Mouse (Mus musculus) right cerebral cortex, adult 2 months (tissue): ENCODE data around the gene Cd248.
A peak's percentile ranks its signal among the peaks of the same experiment; 100 is the strongest.
"Not testable (repeated sequence)": the region's sequence is repeated elsewhere in the genome, so short reads cannot be mapped to it uniquely, and the experiment has no call there.

Experiments used
- DNase-seq, 2 experiments: peaks; one replicate each; pipeline ENCODE4 v3.0.0; 2021 to 2022; ENCODE audit warnings: low spot score in 2 of 2

The Cd248 gene

GRCm38 (mm10) chr19:5073518-5073917 lies 5.6 kb downstream of the Cd248 start:
- no peak for DNase-seq

- DNase-seq: no peak
Measured at GRCm38 (mm10) chr19:5079279-5079678, 11.4 kb downstream of the Cd248 start.

- no peak for DNase-seq
Measured at GRCm38 (mm10) chr19:5082005-5082404, 14.1 kb downstream of the Cd248 start.

- DNase-seq: no peak
Measured at GRCm38 (mm10) chr19:5082596-5082995, 14.7 kb downstream of the Cd248 start.

GRCm38 (mm10) chr19:5083961-5084833 lies 16.3 kb downstream of the Cd248 start:
- peak in 1 of 2 experiments; percentile 62 for DNase-seq

GRCm38 (mm10) chr19:5084834-5085144 lies 16.9 kb downstream of the Cd248 start:
- DNase-seq: no peak

- peak in 1 of 2 experiments; percentile 57 for DNase-seq
Measured at GRCm38 (mm10) chr19:5085145-5085863, 17.4 kb downstream of the Cd248 start, which contains the start of gene Tmem151a. Tmem151a (minus strand) TSS chr19:5085531.

- not testable (repeated sequence) for DNase-seq
Measured at GRCm38 (mm10) chr19:5086533-5086932, 18.7 kb downstream of the Cd248 start.

GRCm38 (mm10) chr19:5087884-5088728 lies 20.2 kb downstream of the Cd248 start, which contains the start of gene Yif1a:
Yif1a (plus strand) TSS chr19:5088538.
- peak; percentile 95 to 96 for DNase-seq

- DNase-seq: no peak
Measured at GRCm38 (mm10) chr19:5089324-5089723, 21.4 kb downstream of the Cd248 start.

GRCm38 (mm10) chr19:5092083-5092482 lies 24.2 kb downstream of the Cd248 start:
- DNase-seq: no peak

- DNase-seq: no peak
Measured at GRCm38 (mm10) chr19:5093481-5094242, 25.8 kb downstream of the Cd248 start.

- peak; percentile 99 to 100 for DNase-seq
Measured at GRCm38 (mm10) chr19:5094243-5094632, 26.4 kb downstream of the Cd248 start.

GRCm38 (mm10) chr19:5094746-5095417 lies 27.0 kb downstream of the Cd248 start:
- peak in 1 of 2 experiments; percentile 63 for DNase-seq

- DNase-seq: no peak
Measured at GRCm38 (mm10) chr19:5095887-5096474, 28.1 kb downstream of the Cd248 start.

GRCm38 (mm10) chr19:5097521-5098362 lies 29.9 kb downstream of the Cd248 start:
- DNase-seq: no peak

- DNase-seq: peak in 1 of 2 experiments; percentile 69
Measured at GRCm38 (mm10) chr19:5098363-5099143, 30.7 kb downstream of the Cd248 start, which contains the start of gene Cnih2. Cnih2 (minus strand) TSS chr19:5098521.

GRCm38 (mm10) chr19:5106074-5106473 lies 38.2 kb downstream of the Cd248 start:
- no peak for DNase-seq
